Mouse (Mus musculus): Measurements from ENCODE around the gene Arl15.

- TF ChIP-seq CTCF (IDR thresholded peaks at IDR 0.05) (no peak), EP300 (IDR thresholded peaks at IDR 0.05; ENCODE audit: insufficient read depth, low read depth, low read length) (no peak), POLR2A (IDR thresholded peaks at IDR 0.05; ENCODE audit: insufficient read depth, low read depth, low read length) (no peak)
These were observed 60.4 kb downstream of the Arl15 start for GRCm38 (mm10) chr13:113854551-113855312.

Data from heart, adult 2 months (tissue).